Mouse (Mus musculus): ENCODE measurements around the gene Lrrc46.

GRCm38 (mm10) chr11:97018583-97019344, 22.4 kb downstream of the Lrrc46 start:
- TF ChIP-seq CTCF (IDR thresholded peaks at IDR 0.05; ENCODE audit: extremely low read depth, insufficient read depth, insufficient read length, insufficient replicate concordance): no peak
- no peak for TF ChIP-seq POLR2A (IDR thresholded peaks at IDR 0.05; ENCODE audit: low read depth, low read length)

All from spleen, adult 2 months (tissue).